Mouse (Mus musculus): Measurements from ENCODE around the gene Homer1.

Gene Homer1

DNA sequence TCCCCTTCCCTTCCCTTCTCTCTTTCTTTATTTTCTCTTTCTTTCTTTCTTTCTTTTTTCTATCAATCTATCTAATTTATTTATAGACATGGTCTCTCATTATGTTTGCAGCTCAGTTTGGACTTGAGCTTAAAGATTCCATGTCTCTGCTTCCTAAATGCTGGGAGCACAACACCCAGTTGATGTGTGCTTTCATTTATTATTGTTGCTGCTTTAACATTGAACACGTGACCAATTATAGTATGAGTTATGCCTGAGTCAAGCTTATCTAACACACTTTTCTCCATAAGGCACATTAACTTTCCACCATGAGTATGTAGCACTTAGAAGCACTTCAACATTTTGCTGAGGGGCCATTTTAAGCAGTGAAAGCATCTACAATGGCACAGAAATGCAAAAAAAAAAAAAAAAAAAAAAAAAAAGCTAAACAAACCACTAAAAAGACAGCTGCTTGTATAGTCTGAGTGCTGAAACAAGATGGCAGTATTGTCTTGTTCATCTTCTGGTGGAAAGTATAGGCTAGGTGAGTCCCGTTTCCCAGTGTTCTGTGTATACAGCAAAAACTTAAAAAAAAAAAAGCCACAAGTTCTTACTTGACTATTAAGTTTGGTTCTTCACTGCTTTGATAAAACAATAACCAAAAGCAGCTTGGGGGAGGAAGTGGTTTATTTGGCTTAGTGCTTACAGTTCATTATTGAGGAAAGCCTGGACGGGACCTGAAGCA lies 41.3 kb downstream of the Homer1 start:
- DNase-seq (ENCODE audit: extremely low spot score), result no peak

DNA sequence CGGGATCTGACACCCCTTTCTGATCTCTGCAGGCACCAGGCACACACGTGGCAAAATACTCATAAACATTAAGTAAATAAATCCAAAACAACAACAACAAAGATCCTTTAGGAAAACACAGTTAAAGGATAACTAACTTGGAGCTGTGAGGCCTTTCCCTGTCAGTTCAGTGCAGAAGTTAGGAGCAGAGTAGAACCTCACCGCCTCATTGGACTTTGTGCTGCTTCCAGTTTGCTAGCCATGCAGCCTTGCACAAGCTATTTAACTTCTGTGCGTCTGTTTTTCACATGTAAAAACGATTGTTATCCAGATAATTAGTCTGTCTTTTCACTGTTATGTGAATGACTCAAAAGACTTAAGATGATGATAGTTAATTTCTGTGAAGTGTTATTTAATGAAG lies 43.2 kb downstream of the Homer1 start:
- DNase-seq (ENCODE audit: extremely low spot score), result no peak

- no peak for DNase-seq (ENCODE audit: extremely low spot score)
Observed at GRCm38 (mm10) chr13:93344395-93344794, 45.0 kb downstream of the Homer1 start.

DNA sequence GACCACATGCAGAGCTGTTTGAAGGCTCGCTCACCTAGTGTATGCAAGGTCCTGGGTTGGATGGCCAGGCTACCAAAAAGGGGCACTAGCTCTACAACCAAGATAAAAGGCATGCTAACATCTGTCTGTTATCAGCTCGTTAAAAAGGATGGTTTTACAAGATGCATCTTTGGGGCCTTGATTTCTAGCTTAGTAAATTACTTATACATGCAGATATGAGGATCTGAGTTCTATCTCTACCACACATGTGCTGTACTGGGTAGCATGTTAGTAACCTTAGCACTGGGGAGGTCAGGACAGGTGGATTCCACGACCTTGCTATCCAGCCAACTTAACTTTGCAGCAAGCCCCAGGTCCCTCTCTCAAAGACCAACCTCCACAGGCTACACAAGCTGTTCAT lies 46.4 kb downstream of the Homer1 start:
- DNase-seq (ENCODE audit: extremely low spot score), result no peak

DNA sequence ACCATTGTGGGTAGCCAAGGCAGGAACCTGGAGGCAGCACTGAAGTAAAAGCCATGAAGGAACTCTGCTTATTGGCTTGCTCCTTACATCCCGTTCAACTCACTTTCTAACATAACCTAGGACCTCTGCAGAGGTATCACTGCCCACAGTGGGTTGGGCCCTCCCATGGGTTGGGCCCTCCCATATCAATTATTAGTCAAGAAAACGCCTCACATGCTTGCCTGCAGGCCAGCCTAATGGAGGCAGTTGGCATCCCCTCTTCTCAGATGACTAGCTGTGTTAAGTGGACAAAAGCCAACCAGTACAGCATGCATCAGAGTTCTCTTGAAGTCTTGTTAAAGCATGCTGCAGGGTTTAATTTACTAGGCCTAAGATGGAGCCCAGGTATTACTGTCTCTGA lies 52.6 kb downstream of the Homer1 start:
- no peak for DNase-seq (ENCODE audit: extremely low spot score)

GRCm38 (mm10) chr13:93354420-93355278 lies 55.2 kb downstream of the Homer1 start:
- no peak for DNase-seq (ENCODE audit: extremely low spot score)

DNA sequence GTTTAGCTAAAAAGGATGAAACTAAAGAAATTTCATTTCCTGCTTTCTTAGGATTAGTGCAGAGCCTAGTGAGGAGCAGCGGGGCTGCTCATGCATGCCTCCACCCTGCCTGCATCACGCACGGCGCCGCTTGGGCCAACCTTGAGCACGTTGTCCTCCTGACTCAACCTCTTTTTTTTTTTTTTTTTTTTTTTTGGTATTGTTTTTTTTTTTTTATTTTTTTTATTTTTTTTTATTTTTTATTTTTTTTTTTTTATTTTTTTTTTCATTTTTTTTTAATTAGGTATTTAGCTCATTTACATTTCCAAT lies 55.8 kb downstream of the Homer1 start:
- DNase-seq (ENCODE audit: extremely low spot score), result no peak

DNA sequence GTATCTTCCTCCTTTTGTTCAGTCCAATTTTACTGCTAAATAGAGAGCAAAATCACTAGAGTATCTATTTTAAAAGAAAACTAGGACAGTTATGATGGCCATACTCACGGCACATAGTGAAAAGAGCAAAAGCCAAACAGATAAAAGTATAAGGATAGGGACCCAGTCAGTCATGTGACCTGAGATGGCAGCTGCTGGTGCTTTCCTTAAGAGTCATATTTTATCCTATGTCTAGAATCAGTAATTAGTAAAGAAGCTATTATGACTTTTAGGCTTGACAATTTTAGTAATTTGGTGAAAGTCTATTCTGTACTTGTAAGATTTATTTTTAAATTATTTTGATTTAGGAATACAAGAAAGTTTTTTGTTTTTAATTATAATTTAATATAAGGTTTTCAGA lies 59.1 kb downstream of the Homer1 start:
- no peak for DNase-seq (ENCODE audit: extremely low spot score)

DNA sequence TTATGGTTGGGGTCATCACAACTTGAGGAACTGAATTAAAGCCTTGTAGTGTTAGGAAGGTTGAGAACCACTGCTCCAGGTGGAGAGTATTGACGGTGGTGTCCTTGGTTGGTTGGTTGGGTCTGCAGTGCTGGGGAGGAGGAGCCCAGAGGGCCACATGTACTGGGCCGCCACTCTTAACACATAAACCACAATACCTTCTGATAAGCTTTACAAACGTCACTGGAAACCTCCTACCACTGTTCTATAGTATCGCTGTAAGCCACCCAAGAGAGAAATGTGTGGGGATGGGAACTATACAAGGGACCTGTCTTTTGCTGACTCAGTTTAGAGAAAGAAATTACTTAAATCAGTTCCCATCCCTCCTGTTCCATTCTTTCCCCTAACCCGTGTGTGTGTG lies 68.1 kb downstream of the Homer1 start:
- no peak for DNase-seq (ENCODE audit: extremely low spot score)

DNA sequence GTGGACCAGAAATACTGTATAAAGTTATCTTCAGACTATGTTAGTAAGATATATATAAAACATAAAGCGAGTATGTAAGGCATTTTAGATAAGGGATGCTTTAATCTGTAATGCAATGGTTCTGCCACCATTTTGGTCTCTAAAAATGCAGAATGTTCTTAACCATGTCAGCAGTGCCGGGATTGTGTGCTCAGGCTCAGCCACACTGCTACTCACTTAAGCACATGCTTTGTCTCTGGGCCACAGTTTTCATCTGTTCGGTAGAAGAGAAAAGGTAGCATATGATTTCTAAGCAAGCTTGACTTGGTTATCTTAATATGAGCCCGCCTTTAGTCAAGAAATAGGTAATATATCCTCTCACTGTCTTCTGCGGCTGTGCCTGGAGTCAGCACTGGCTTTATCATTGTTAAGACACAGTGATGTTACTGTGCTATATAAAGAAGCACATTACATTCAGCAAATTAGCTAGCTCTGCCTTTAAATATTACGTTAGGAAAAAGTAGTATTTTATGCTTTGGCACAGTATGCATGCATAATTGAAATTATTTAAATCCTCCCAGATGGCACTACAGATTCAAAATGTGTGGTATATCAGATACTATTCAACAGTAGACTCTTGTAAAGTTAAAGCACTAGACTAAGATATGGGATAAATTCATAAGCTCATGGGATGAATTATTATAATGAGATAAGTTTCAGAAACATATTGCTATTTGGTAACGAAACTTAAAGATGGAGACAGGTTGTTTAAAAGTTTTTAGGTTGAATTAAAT lies 69.6 kb downstream of the Homer1 start:
- DNase-seq (ENCODE audit: extremely low spot score), result no peak

DNA sequence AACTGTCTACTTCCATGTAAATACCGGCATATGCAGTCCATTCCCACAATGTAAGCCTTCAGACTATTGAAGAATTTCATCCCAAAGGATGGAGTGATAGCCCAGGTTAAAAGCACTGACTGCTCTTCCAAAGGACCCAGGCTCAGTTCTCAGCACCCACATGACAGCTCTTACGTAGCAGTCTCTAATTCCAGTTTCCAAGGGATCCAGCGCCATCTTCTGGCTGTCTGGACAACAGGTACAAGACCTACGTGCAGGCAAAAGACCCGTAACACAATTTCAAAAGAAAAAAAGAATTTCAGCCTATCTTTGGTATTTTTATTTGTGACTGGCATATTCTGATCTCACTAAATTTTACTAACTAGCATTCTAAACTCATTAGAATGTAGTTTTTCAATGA lies 75.0 kb downstream of the Homer1 start:
- DNase-seq (ENCODE audit: extremely low spot score), result no peak

DNA sequence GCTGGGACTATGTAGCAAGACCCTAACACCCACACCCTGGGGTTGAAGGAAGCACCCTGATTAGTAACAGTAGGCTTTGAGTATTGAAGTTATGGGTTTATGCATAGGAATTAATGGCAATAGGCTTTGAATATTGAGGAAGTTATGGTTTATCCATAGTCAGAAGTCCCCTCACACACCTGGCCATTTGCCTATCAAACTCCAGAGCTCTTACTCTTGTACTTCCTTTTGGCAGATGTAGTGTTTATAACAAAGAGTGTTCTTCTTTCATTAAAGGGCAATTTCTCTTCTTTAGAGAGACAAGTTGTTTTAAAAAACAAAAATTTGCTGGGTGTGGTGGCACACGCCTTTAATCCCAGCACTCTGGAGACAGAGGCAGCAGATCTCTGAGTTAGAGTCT lies 79.1 kb downstream of the Homer1 start:
- no peak for DNase-seq (ENCODE audit: extremely low spot score)

DNA sequence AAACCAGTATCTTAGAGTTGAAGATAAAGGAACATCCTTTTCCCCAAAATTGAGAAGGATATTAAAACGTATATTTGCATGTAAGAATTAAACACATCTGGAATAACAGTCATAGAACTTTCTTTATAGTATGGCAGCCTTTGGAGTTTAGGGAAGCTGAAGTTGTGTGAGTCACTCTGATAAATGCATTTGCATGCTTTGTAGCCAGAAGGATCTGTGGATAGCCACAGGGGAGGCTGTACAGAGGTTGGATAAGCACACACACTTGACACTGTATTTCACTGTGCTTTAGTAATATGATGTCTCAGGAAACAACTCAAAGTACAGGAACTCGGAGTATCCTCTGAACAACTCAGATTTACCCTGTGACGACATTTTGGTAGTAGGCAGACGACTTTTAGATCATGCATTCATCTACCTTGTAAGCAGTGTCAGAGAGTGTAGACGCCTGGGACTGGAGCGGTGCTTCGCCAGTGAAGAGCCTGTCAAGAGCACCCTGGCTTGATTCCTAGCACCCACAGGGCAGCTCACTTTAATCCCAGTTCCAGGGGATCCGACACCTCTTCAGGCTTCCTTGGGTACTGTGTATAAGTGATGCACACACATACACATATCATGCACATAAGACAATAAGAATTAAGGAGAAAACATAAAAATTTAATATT lies 81.1 kb downstream of the Homer1 start:
- DNase-seq (ENCODE audit: extremely low spot score), result no peak

DNA sequence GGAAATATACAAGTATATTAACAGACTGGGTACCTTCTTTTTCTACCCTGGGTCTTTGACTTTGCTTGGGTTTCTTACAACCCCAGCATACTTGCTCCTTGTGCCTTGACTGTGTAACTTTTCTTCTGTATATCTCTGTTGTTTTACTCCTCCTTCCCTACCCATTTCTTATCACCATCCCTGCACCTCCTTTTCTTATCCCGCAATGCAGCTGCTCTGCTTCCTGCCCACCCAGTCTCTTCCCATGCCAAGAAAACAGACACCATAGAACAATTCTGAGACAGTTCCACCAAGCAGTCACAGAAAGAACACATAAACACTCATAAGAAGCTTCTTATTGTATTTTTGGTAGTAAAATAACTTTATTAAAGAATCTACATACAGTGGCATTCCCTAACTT lies 81.9 kb downstream of the Homer1 start:
- no peak for DNase-seq (ENCODE audit: extremely low spot score)

- no peak for DNase-seq (ENCODE audit: extremely low spot score)
Observed at GRCm38 (mm10) chr13:93383092-93383491, 83.7 kb downstream of the Homer1 start.

- DNase-seq (ENCODE audit: extremely low spot score), result no peak
Observed at GRCm38 (mm10) chr13:93383620-93384019, 84.2 kb downstream of the Homer1 start.

DNA sequence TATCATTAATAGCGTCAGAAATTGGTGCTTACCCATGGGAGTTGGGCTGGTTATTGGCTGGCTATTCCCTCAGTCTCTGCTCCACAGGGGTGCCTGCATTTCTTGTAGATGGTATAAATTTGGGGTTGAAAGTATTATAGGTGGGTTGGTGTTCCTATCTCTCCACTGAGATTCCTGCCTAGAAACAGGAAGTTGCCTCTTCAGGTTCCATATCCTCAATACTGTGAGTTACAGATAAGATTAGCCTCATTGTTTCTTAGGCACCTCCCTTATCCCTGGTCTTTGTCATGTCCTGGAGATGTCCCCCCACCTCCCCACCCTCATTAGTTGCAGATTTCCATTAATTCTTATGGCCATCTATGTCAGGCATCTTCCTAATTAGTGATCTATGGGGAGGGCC lies 85.0 kb downstream of the Homer1 start:
- no peak for DNase-seq (ENCODE audit: extremely low spot score)

DNA sequence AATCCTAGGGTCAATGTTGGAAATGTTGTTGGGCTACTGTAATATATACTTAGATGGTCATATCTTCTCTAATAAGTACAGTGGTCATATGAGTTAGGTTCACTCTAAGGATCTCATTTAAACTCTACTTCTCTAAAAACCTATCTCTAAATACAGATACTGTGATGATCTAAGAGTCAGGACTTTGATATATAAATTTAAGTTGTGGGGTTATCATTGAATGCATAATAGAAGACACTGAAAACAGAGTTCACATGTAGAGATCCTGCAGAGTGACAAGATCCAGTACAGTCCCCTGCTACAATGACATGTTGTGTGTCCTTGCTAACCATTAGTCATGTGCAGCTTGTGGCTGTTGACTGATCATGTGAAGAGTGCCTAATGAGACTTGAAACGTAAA lies 85.7 kb downstream of the Homer1 start:
- DNase-seq (ENCODE audit: extremely low spot score), result no peak

DNA sequence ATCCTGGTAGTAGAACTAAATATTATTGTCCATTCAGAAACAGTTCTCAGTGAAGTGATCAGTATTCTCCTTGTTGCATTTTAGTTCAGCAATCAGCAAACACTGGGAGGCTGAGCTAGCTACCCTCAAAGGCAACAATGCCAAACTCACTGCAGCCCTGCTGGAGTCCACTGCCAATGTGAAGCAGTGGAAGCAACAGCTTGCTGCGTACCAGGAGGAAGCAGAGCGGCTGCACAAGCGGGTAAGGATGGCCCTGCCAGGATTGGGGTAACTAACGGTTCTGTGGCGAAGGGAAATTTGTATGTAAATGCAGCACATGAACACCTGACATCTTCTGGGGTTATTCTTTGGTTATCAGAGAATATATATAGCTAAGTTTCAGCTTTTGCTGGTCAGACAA lies 88.0 kb downstream of the Homer1 start:
- DNase-seq (ENCODE audit: extremely low spot score), result no peak

DNA sequence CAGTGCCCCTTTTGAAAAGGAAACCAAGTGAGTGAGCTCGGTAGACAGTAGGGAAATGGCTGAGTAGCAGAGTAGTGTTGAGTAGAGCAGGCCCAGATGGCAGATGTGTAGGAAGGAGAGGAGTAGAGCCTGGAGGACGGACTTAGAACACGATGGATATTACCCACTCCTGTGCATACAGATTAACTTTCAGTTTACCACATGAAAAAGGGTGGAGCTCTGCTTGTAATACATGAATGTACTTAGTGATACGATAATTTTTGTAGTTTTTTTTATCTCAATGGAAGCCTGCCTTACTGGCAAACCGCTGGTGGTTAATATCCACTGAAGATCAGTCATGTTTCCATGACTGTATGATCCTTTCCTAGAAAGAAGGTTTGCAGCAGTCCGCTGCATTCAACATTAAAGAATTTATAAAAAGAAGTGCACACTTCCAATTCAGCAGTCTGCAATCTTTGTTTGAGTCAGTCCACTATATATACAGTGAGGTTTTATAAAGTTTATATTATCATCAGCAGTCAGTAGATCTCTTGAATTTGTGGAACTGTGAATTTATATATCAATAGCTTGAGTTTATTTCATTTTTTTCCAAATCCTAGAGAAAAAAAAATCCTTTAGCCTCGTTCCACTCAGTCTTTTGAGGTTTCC lies 89.3 kb downstream of the Homer1 start:
- DNase-seq (ENCODE audit: extremely low spot score), result no peak

DNA sequence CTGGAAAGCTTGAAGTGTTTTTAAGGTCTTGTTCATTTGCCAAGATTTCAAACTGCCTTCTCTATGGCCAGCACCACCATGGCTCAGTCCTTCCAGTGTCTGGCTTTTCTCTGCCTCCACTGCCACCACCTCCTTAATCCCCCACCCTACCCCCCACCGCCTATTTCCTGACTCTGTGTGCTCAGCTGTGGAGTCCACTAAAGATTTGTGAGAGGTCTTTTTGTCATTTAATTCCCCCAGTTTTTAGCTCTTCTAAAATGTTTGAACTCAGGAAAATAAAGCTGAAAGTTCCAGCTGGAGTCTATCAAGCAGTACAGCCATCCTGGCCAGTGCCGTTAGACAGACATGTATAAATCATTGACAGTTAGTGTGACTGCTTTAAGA lies 89.8 kb downstream of the Homer1 start:
- no peak for DNase-seq (ENCODE audit: extremely low spot score)

DNA sequence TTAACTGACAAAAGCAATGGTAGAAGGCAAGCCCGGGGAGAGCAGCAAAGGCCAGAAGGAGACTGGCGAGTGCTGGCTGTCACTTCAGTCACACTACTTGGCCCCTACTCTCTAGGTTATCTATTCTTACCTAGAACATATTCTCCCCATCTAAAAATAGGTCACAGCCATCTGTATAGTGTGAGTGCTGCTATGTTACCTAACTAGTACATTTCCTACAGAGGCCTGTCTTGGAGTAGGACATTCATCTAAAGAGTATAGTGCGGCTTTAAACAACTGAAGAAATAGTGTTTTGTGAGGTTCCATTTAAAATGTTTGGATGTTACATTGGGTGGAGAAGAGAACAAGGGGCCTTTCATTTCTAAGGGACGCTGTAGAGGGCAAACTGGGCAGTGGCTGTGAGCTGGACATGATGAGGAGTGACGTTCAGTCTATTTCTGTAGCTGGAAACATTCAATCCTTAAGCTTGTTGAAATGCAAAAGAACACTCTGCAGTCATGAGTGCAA lies 100.3 kb downstream of the Homer1 start:
- no peak for DNase-seq (ENCODE audit: extremely low spot score)
